Mouse (Mus musculus): ENCODE measurements around the gene Gpr162. TPM values are rescaled to one million over a fixed set of nuclear protein-coding genes. Genes with fewer than 3 reads are reported as not detected.
"Not testable (repeated sequence)": the region's sequence is repeated elsewhere in the genome, so short reads cannot be mapped to it uniquely, and the experiment has no call there.

Gene Gpr162
- polyA plus RNA-seq, 2 experiments from 2014 or later, result 0.21 TPM; not detected in 1

GRCm38 (mm10) chr6:124835531-124835930, 28.3 kb downstream of the Gpr162 start:
- no peak for ATAC-seq

- ATAC-seq, result no peak
Observed at GRCm38 (mm10) chr6:124834512-124835081, 29.2 kb downstream of the Gpr162 start.

GRCm38 (mm10) chr6:124831649-124832048, 32.1 kb downstream of the Gpr162 start:
- no peak for ATAC-seq

GRCm38 (mm10) chr6:124831199-124831598, 32.6 kb downstream of the Gpr162 start:
- not testable (repeated sequence) for ATAC-seq

- ATAC-seq, result peak; percentile 75
Observed at GRCm38 (mm10) chr6:124829799-124830700, 33.7 kb downstream of the Gpr162 start.

GRCm38 (mm10) chr6:124828868-124829798, 34.6 kb downstream of the Gpr162 start, which contains the start of the genes Usp5 and Cdca3:
Gene Usp5 (minus strand): TSS chr6:124829484.
Gene Cdca3 (plus strand): TSS chr6:124829547.
- ATAC-seq, result peak; percentile 83

- ATAC-seq, result no peak
Observed at GRCm38 (mm10) chr6:124828101-124828592, 35.6 kb downstream of the Gpr162 start.

GRCm38 (mm10) chr6:124822049-124822448, 41.7 kb downstream of the Gpr162 start:
- no peak for ATAC-seq

- no peak for ATAC-seq
Observed at GRCm38 (mm10) chr6:124820891-124821290, 42.9 kb downstream of the Gpr162 start.

GRCm38 (mm10) chr6:124817971-124818370, 45.8 kb downstream of the Gpr162 start:
- ATAC-seq, result no peak

GRCm38 (mm10) chr6:124817563-124817962, 46.2 kb downstream of the Gpr162 start:
- ATAC-seq, result no peak

- ATAC-seq, result no peak
Observed at GRCm38 (mm10) chr6:124817125-124817524, 46.7 kb downstream of the Gpr162 start.

- no peak for ATAC-seq
Observed at GRCm38 (mm10) chr6:124816611-124817010, 47.2 kb downstream of the Gpr162 start.

GRCm38 (mm10) chr6:124814858-124815774, 48.7 kb downstream of the Gpr162 start:
- no peak for ATAC-seq

- ATAC-seq, result no peak
Observed at GRCm38 (mm10) chr6:124814448-124814847, 49.3 kb downstream of the Gpr162 start.

GRCm38 (mm10) chr6:124813933-124814332, 49.9 kb downstream of the Gpr162 start, which contains the start of gene Tpi1:
Gene Tpi1 (minus strand): TSS chr6:124814296.
- ATAC-seq, result peak; percentile 83

GRCm38 (mm10) chr6:124813496-124813895, 50.3 kb downstream of the Gpr162 start:
- ATAC-seq, result peak; percentile 75

- no peak for ATAC-seq
Observed at GRCm38 (mm10) chr6:124812848-124813247, 50.9 kb downstream of the Gpr162 start.

- no peak for ATAC-seq
Observed at GRCm38 (mm10) chr6:124811701-124812560, 51.9 kb downstream of the Gpr162 start.

GRCm38 (mm10) chr6:124811403-124811665, 52.4 kb downstream of the Gpr162 start:
- no peak for ATAC-seq
